Mouse (Mus musculus) CH12.LX (cell line): ENCODE data around the gene Sestd1. TPM values are rescaled to one million over a fixed set of nuclear protein-coding genes. Genes with fewer than 3 reads are reported as not detected.

Source experiments
- DNase-seq: peaks from one replicate; pipeline ENCODE4 v3.0.0-alpha.2; 2013; ENCODE audit errors: extremely low read depth
- H3K27ac ChIP-seq: 2 replicates; pipeline ENCODE4 v1.5.1; 2012; ENCODE audit warnings: low read depth, mild to moderate bottlenecking, control low read depth, moderate library complexity; ENCODE audit not compliant: insufficient read depth
- H3K27me3 ChIP-seq: replicated peaks from 2 replicates; pipeline ENCODE3; 2012; ENCODE audit warnings: inconsistent platforms
- H3K36me3 ChIP-seq, 2 experiments: replicated peaks in 1 of 2; 2 replicates each; pipeline versions ENCODE3 to v1.6.1; 2012; ENCODE audit warnings: inconsistent platforms in 1 of 2, low read length in 1 of 2, mild to moderate bottlenecking in 1 of 2, mixed read lengths in 1 of 2, moderate library complexity in 1 of 2; ENCODE audit not compliant: control insufficient read depth in 1 of 2, insufficient read depth in 1 of 2
- H3K4me1 ChIP-seq, 2 experiments: 2 replicates each; pipeline ENCODE4 v1.6.1; 2012; ENCODE audit warnings: inconsistent platforms in 1 of 2, moderate library complexity in 1 of 2; ENCODE audit not compliant: insufficient read depth in 2 of 2, control insufficient read depth in 1 of 2
- H3K4me2 ChIP-seq: 2 replicates; pipeline ENCODE4 v1.6.1; 2012; ENCODE audit warnings: low read depth, mild to moderate bottlenecking, control low read depth; ENCODE audit not compliant: poor library complexity, insufficient read depth, severe bottlenecking
- H3K4me3 ChIP-seq, 3 experiments: fragments of 150-350 bp in 1 of 3; sonication (generic) in 1 of 3; replicated peaks in 1 of 3; 2 replicates each; pipeline versions ENCODE3 to v1.5.1; 2011 to 2012; ENCODE audit warnings: low read depth in 2 of 3, low read length in 2 of 3, mild to moderate bottlenecking in 2 of 3, moderate library complexity in 2 of 3, control low read depth in 1 of 3, improper control_type of control experiment in 1 of 3, inconsistent platforms in 1 of 3, mixed read lengths in 1 of 3; ENCODE audit not compliant: poor library complexity in 1 of 3
- H3K79me2 ChIP-seq: replicated peaks from 2 replicates; pipeline ENCODE4 v1.6.1; 2012; ENCODE audit warnings: mild to moderate bottlenecking, moderate library complexity; ENCODE audit not compliant: control insufficient read depth, poor library complexity, insufficient read depth, severe bottlenecking; ENCODE audit errors: extremely low read depth
- H3K9ac ChIP-seq: 2 replicates; pipeline ENCODE4 v1.6.1; 2012; ENCODE audit warnings: low read depth, mild to moderate bottlenecking, control low read depth, moderate library complexity; ENCODE audit not compliant: insufficient read depth
- H3K9me3 ChIP-seq: replicated peaks from 2 replicates; pipeline ENCODE3; 2012; ENCODE audit warnings: low read length, inconsistent platforms, mixed read lengths
- CTCF ChIP-seq, 2 experiments: IDR thresholded peaks in 1 of 2; conservative IDR thresholded peaks in 1 of 2; 2 replicates each; pipeline ENCODE4 v1.5.1; 2011 to 2012; ENCODE audit warnings: low read depth in 2 of 2, low read length in 2 of 2, improper control_type of control experiment in 1 of 2, inconsistent platforms in 1 of 2, mild to moderate bottlenecking in 1 of 2, moderate library complexity in 1 of 2
- E2F4 ChIP-seq: IDR thresholded peaks from 2 replicates; pipeline ENCODE4 v1.6.1; 2011; ENCODE audit warnings: low read depth, low read length, improper control_type of control experiment; ENCODE audit not compliant: insufficient replicate concordance
- ETS1 ChIP-seq: conservative IDR thresholded peaks from 2 replicates; pipeline ENCODE4 v1.6.1; 2012; ENCODE audit warnings: low read depth, mild to moderate bottlenecking, inconsistent platforms, low read length, improper control_type of control experiment, moderate library complexity
- JUND ChIP-seq: conservative IDR thresholded peaks from 2 replicates; pipeline ENCODE4 v1.6.1; 2011; ENCODE audit warnings: low read depth, low read length, improper control_type of control experiment
- KAT2A ChIP-seq: IDR thresholded peaks from 2 replicates; pipeline ENCODE4 v1.6.1; 2012; ENCODE audit warnings: low read length, improper control_type of control experiment, inconsistent platforms; ENCODE audit not compliant: insufficient replicate concordance
- MAFK ChIP-seq: IDR thresholded peaks from 2 replicates; pipeline ENCODE4 v1.6.1; 2011; ENCODE audit warnings: low read length, improper control_type of control experiment; ENCODE audit not compliant: insufficient replicate concordance
- MAX ChIP-seq: IDR thresholded peaks from 2 replicates; pipeline ENCODE4 v1.6.1; 2011; ENCODE audit warnings: low read length, improper control_type of control experiment
- MAZ ChIP-seq: IDR thresholded peaks from 2 replicates; pipeline ENCODE4 v1.6.1; 2012; ENCODE audit warnings: low read depth, mild to moderate bottlenecking, inconsistent platforms, low read length, improper control_type of control experiment, moderate library complexity
- MXI1 ChIP-seq: IDR thresholded peaks from 2 replicates; pipeline ENCODE4 v1.6.1; 2011; ENCODE audit warnings: mild to moderate bottlenecking, low read depth, low read length, improper control_type of control experiment
- POLR2A ChIP-seq: IDR thresholded peaks from 2 replicates; pipeline ENCODE4 v1.6.1; 2011; ENCODE audit warnings: low read depth, mild to moderate bottlenecking, improper control_type of control experiment, low read length
- POLR2AphosphoS2 ChIP-seq: IDR thresholded peaks from 2 replicates; pipeline ENCODE4 v1.6.1; 2011; ENCODE audit warnings: low read depth, low read length, improper control_type of control experiment
- RAD21 ChIP-seq: IDR thresholded peaks from 2 replicates; pipeline ENCODE4 v1.6.1; 2011; ENCODE audit warnings: low read depth, mild to moderate bottlenecking, low read length, improper control_type of control experiment, moderate library complexity
- SIN3A ChIP-seq: IDR thresholded peaks from 2 replicates; pipeline ENCODE4 v1.6.1; 2012; ENCODE audit warnings: low read length, improper control_type of control experiment, inconsistent platforms
- SMC3 ChIP-seq: IDR thresholded peaks from 2 replicates; pipeline ENCODE4 v1.6.1; 2011; ENCODE audit warnings: low read depth, low read length, improper control_type of control experiment
- TBP ChIP-seq: conservative IDR thresholded peaks from 2 replicates; pipeline ENCODE4 v1.6.1; 2011; ENCODE audit warnings: low read depth, low read length, improper control_type of control experiment
- TCF12 ChIP-seq: IDR thresholded peaks from 2 replicates; pipeline ENCODE4 v1.6.1; 2014; ENCODE audit warnings: low read depth, mild to moderate bottlenecking, inconsistent platforms, low read length, improper control_type of control experiment
- UBTF ChIP-seq: IDR thresholded peaks from 2 replicates; pipeline ENCODE4 v1.6.1; 2012; ENCODE audit warnings: low read depth, mild to moderate bottlenecking, inconsistent platforms, low read length, improper control_type of control experiment, moderate library complexity
- USF2 ChIP-seq: conservative IDR thresholded peaks from 2 replicates; pipeline ENCODE4 v1.6.1; 2011; ENCODE audit warnings: low read depth, low read length, improper control_type of control experiment
- ZMIZ1 ChIP-seq: IDR thresholded peaks from 2 replicates; pipeline ENCODE4 v1.6.1; 2012; ENCODE audit warnings: low read depth, mild to moderate bottlenecking, inconsistent platforms, low read length, improper control_type of control experiment
- dilution Hi-C: fragments of 300-500 bp; cut with MboI; formaldehyde crosslinking; loops from 2 replicates; pipeline ENCODE4 v1.14.3; 2020; ENCODE audit warnings: low sequenced_read_pairs; ENCODE audit not compliant: extremely low pct_unique_long_range_greater_than_20kb, extremely low pct_ligation_motif_present
- in situ Hi-C: fragments of 300-500 bp; cut with MboI; formaldehyde crosslinking; loops from 3 replicates; pipeline ENCODE4 v1.14.3; 2019; ENCODE audit warnings: low sequenced_read_pairs, low pct_ligation_motif_present, low pct_unique_long_range_greater_than_20kb, mixed read lengths
- polyA plus RNA-seq: library from polyadenylated mRNA; unstranded; fragments of >175 nt; gene quantifications from 2 replicates; pipeline ENCODE4 v1.2.1, GENCODE M21; 2012; ENCODE audit warnings: low read depth; ENCODE audit not compliant: insufficient read length
- total RNA-seq, 2 experiments: library from RNA; depleted of rRNA; stranded (reverse); fragments of 300-350 nt in 1 of 2; fragments of >200 nt in 1 of 2; gene quantifications; 2 replicates each; pipeline ENCODE4 v1.2.3; 2012 to 2014

The Sestd1 gene
- total and polyA plus RNA-seq, 3 experiments: not detected

- Histone ChIP-seq H3K9ac (no peak overlapping the region), H3K79me2 (no peaks in the 10 kb centered on the region), H3K4me3 (no peak overlapping the region), H3K4me2 (no peak overlapping the region), H3K36me3 (no peaks in the 10 kb centered on the region), H3K9me3 (peaks cover 70% of the 10 kb centered on the region), H3K27ac (no peak overlapping the region), H3K27me3 (no peaks in the 10 kb centered on the region), H3K4me1 (no peaks in the 10 kb centered on the region)
- in situ Hi-C loops: no loop called here
- TF ChIP-seq MAFK: no peak
- dilution Hi-C loops: no loop called here
- DNase-seq: no peak
These were observed 3.1 kb downstream of the Sestd1 start for GRCm38 (mm10) chr2:77277272-77277671.

GRCm38 (mm10) chr2:77275851-77276250 lies 4.5 kb downstream of the Sestd1 start:
- H3K4me3 ChIP-seq: no peak overlapping the region
- no peak overlapping the region for H3K9ac ChIP-seq
- peaks cover 70% of the 10 kb centered on the region for H3K9me3 ChIP-seq
- no peak for DNase-seq
- no peak overlapping the region for H3K4me2 ChIP-seq
- H3K36me3 ChIP-seq: no peaks in the 10 kb centered on the region
- no peak overlapping the region for H3K27ac ChIP-seq
- TF ChIP-seq UBTF: no peak
- no peak for TF ChIP-seq TBP
- no peak for TF ChIP-seq JUND
- no peak for TF ChIP-seq ETS1
- no peak for TF ChIP-seq MXI1
- no peak for TF ChIP-seq E2F4
- no peak for TF ChIP-seq SMC3
- no peak for TF ChIP-seq CTCF (conservative IDR thresholded peaks at IDR 0.05 in 1 of 2, IDR thresholded peaks at IDR 0.05 in 1 of 2; ENCODE audit: low read depth in 2 of 2, low read length in 2 of 2)
- TF ChIP-seq MAZ: no peak
- no peak for TF ChIP-seq TCF12
- no peak for TF ChIP-seq KAT2A
- TF ChIP-seq POLR2AphosphoS2: no peak
- TF ChIP-seq USF2: no peak
- no peak for TF ChIP-seq POLR2A
- TF ChIP-seq RAD21: no peak
- TF ChIP-seq SIN3A: no peak
- no peak for TF ChIP-seq ZMIZ1
- TF ChIP-seq MAX: no peak
- dilution Hi-C loops (no loop called here), in situ Hi-C loops (no loop called here)
- no peaks in the 10 kb centered on the region for H3K27me3 ChIP-seq
- no peaks in the 10 kb centered on the region for H3K79me2 ChIP-seq
- H3K4me1 ChIP-seq: no peaks in the 10 kb centered on the region
